Mouse (Mus musculus) erythroblast, embryonic 14.5 days (primary cell): ENCODE data around the gene Rapgef6.

Experiments used
- GATA1 ChIP-seq: IDR thresholded peaks from 2 replicates; pipeline ENCODE4 v1.6.1; 2012; ENCODE audit warnings: low read length, inconsistent platforms, mixed read lengths
- TAL1 ChIP-seq: IDR thresholded peaks from 3 replicates; pipeline ENCODE4 v1.6.1; 2012; ENCODE audit warnings: low read length, inconsistent platforms, mixed read lengths

DNA sequence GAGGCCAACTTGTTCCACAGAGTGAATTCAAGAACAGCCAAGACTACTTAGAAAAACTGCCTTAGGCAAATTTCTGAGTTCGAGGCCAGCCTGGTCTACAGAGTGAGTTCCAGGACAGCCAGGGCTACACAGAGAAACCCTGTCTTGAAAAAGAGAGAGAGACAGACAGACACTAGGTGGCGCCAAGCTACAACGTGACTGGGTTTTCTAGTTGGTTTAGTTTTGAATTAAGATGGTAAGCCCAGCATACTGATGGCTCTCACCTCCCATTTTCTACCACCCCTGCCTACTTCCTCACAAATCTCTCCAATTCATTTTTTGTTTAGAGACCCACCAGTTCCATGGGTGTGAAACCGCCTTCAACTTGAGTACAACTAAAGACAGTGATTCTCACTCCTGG is 180.7 kb downstream of the Rapgef6 start:
- TF ChIP-seq TAL1 (no peak), GATA1 (no peak)
